Mouse (Mus musculus): ENCODE measurements around the gene Dgkd. TPM values are rescaled to one million over a fixed set of nuclear protein-coding genes. Genes with fewer than 3 reads are reported as not detected.

Gene Dgkd
- total and polyA plus RNA-seq, 3 experiments = 29.5 to 135 (median 39.5) TPM

GRCm38 (mm10) chr1:87913356-87913755, 60.3 kb downstream of the Dgkd start:
- peaks cover 8 to 28% of the 10 kb centered on the region in 2 experiments for H3K36me3 ChIP-seq (ENCODE audit: control insufficient read depth in 1 of 2, insufficient read depth in 2 of 2, low read length in 2 of 2)
- no peaks in the 10 kb centered on the region for H3K9me3 ChIP-seq (replicated peaks; ENCODE audit: insufficient read depth, low read length)
- H3K27me3 ChIP-seq (ENCODE audit: control insufficient read depth in 1 of 2, insufficient read depth in 2 of 2, low read length in 2 of 2) = no peaks in the 10 kb centered on the region
- no peak for TF ChIP-seq POLR2A (IDR thresholded peaks at IDR 0.05; ENCODE audit: control insufficient read depth in 1 of 2, insufficient read depth in 1 of 2, low read depth in 1 of 2, low read length in 2 of 2, poor library complexity in 1 of 2)
- no peak for TF ChIP-seq USF2 (IDR thresholded peaks at IDR 0.05; ENCODE audit: borderline replicate concordance in 1 of 2, insufficient read depth in 1 of 2, low read depth in 1 of 2, low read length in 2 of 2)
- TF ChIP-seq SIN3A (IDR thresholded peaks at IDR 0.05; ENCODE audit: low read length) = no peak
- TF ChIP-seq NELFE (IDR thresholded peaks at IDR 0.05; ENCODE audit: low read depth, low read length) = no peak
- TF ChIP-seq POLR2AphosphoS2 (IDR thresholded peaks at IDR 0.05; ENCODE audit: low read length) = no peak
- no peak overlapping the region for H3K9ac ChIP-seq (ENCODE audit: control insufficient read depth, low read depth, low read length, poor library complexity, severe bottlenecking)
- H3K27ac ChIP-seq (ENCODE audit: control insufficient read depth, low read depth, low read length) = no peak overlapping the region
- no peaks in the 10 kb centered on the region; the same call in 1 of the 2 replicates for H3K79me2 ChIP-seq (ENCODE audit: control insufficient read depth, insufficient read depth, low read length, poor library complexity)
- peaks cover 14 to 18% of the 10 kb centered on the region in 2 experiments for H3K4me1 ChIP-seq (ENCODE audit: control insufficient read depth in 1 of 2, insufficient read depth in 2 of 2, low read length in 2 of 2)
- H3K4me3 ChIP-seq (ENCODE audit: control insufficient read depth in 1 of 2, insufficient read depth in 1 of 2, low read depth in 2 of 2, low read length in 2 of 2) = no peak overlapping the region
- DNase-seq (ENCODE audit: low read depth, low spot score) = no peak

GRCm38 (mm10) chr1:87917361-87917760, 64.3 kb downstream of the Dgkd start:
- no peak for TF ChIP-seq MAX (IDR thresholded peaks at IDR 0.05; ENCODE audit: low read length)
- TF ChIP-seq MAZ (IDR thresholded peaks at IDR 0.05; ENCODE audit: low read depth, low read length) = no peak
- no peak for TF ChIP-seq RAD21 (IDR thresholded peaks at IDR 0.05; ENCODE audit: low read depth, low read length)
- TF ChIP-seq SMC3 (IDR thresholded peaks at IDR 0.05; ENCODE audit: low read depth, low read length) = no peak
- no peak for TF ChIP-seq MEF2A (IDR thresholded peaks at IDR 0.05; ENCODE audit: extremely low read depth, insufficient replicate concordance, low read depth, low read length, poor library complexity, severe bottlenecking)
- no peak for TF ChIP-seq ETS1 (IDR thresholded peaks at IDR 0.05; ENCODE audit: low read depth, low read length)
- TF ChIP-seq RCOR1 (IDR thresholded peaks at IDR 0.05; ENCODE audit: low read depth, low read length) = no peak
- no peak for TF ChIP-seq USF1 (IDR thresholded peaks at IDR 0.05; ENCODE audit: low read depth, low read length)
- no peak for TF ChIP-seq TAL1 (IDR thresholded peaks at IDR 0.05; ENCODE audit: low read length)
- no peak for TF ChIP-seq NELFE (IDR thresholded peaks at IDR 0.05; ENCODE audit: low read depth, low read length)
- no peak for TF ChIP-seq MXI1 (IDR thresholded peaks at IDR 0.05; ENCODE audit: low read depth, low read length)
- no peak for TF ChIP-seq GABPA (IDR thresholded peaks at IDR 0.05; ENCODE audit: low read depth, low read length)
- no peak for TF ChIP-seq SIN3A (IDR thresholded peaks at IDR 0.05; ENCODE audit: low read length)
- no peak for TF ChIP-seq ZKSCAN1 (IDR thresholded peaks at IDR 0.05; ENCODE audit: low read depth, low read length)
- TF ChIP-seq KAT2A (conservative IDR thresholded peaks at IDR 0.05; ENCODE audit: low read depth, low read length) = no peak
- H3K36me3 ChIP-seq (ENCODE audit: control insufficient read depth in 1 of 2, insufficient read depth in 2 of 2, low read length in 2 of 2) = peaks cover 7 to 9% of the 10 kb centered on the region in 2 experiments

More at GRCm38 (mm10) chr1:87917361-87917760, 64.3 kb downstream of the Dgkd start:
- Histone ChIP-seq H3K79me2 (ENCODE audit: control insufficient read depth, insufficient read depth, low read length, poor library complexity) (no peaks in the 10 kb centered on the region), H3K9me3 (replicated peaks; ENCODE audit: insufficient read depth, low read length) (no peaks in the 10 kb centered on the region), H3K4me3 (ENCODE audit: control insufficient read depth in 1 of 2, insufficient read depth in 1 of 2, low read depth in 2 of 2, low read length in 2 of 2) (no peak overlapping the region), H3K27ac (ENCODE audit: control insufficient read depth, low read depth, low read length) (no peak overlapping the region), H3K27me3 (ENCODE audit: control insufficient read depth in 1 of 2, insufficient read depth in 2 of 2, low read length in 2 of 2) (no peaks in the 10 kb centered on the region), H3K9ac (ENCODE audit: control insufficient read depth, low read depth, low read length, poor library complexity, severe bottlenecking) (no peak overlapping the region), H3K4me1 (ENCODE audit: control insufficient read depth in 1 of 2, insufficient read depth in 2 of 2, low read length in 2 of 2) (0 out of 4 replicates have a peak, but pooled peaks cover 0 to 3% of the 10 kb centered on the region in 2 experiments)
- DNase-seq (ENCODE audit: low read depth, low spot score) = no peak

Measured in MEL (cell line).